Mouse (Mus musculus): ENCODE results near the gene Adgrl1. TPM values are rescaled to one million over a fixed set of nuclear protein-coding genes. Genes with fewer than 3 reads are reported as not detected.
A peak's percentile ranks its signal among the peaks of the same experiment; 100 is the strongest.

Gene Adgrl1
- total RNA-seq, 1 experiment, result 119 TPM

- no peak overlapping the region for H3K27ac ChIP-seq (ENCODE audit: insufficient read depth, low read depth, low read length, poor library complexity, severe bottlenecking)
- peak; percentile 58 for DNase-seq (ENCODE audit: low read depth, low spot score)
- in situ Hi-C loops (cut with MboI; ENCODE audit: low sequenced_read_pairs in 2 of 2, unreplicated experiment in 2 of 2), result loop anchor here (5.0 to 10.0 kb wide), 2 partner anchors 111 to 119 kb away; no protein-coding TSS in a partner anchor
- peaks cover 2 to 12% of the 10 kb centered on the region in 2 experiments; a peak in 2 of 4 replicates for H3K4me1 ChIP-seq (ENCODE audit: control insufficient read depth in 2 of 2, insufficient read depth in 2 of 2, low read length in 2 of 2, poor library complexity in 1 of 2)
- no peak overlapping the region for H3K9ac ChIP-seq (ENCODE audit: insufficient read depth, low read depth, low read length, poor library complexity, severe bottlenecking)
- TF ChIP-seq MAFK (IDR thresholded peaks at IDR 0.05; ENCODE audit: insufficient read depth, low read depth, low read length) (no peak), CHD2 (IDR thresholded peaks at IDR 0.05; ENCODE audit: low read depth, low read length) (no peak), ZNF384 (IDR thresholded peaks at IDR 0.05; ENCODE audit: low read depth, low read length) (no peak), ZC3H11A (IDR thresholded peaks at IDR 0.05; ENCODE audit: borderline replicate concordance, low read depth, low read length) (no peak; the same call in 1 of the 2 replicates), HCFC1 (IDR thresholded peaks at IDR 0.05; ENCODE audit: borderline replicate concordance, insufficient read depth, low read length) (no peak)
- no peaks in the 10 kb centered on the region for H3K36me3 ChIP-seq (ENCODE audit: control insufficient read depth, insufficient read depth, low read length, poor library complexity, severe bottlenecking)
- H3K4me3 ChIP-seq (ENCODE audit: insufficient read depth in 1 of 2, low read depth in 1 of 2, low read length in 2 of 2, poor library complexity in 1 of 2, severe bottlenecking in 1 of 2), result no peak overlapping the region
- no peaks in the 10 kb centered on the region for H3K9me3 ChIP-seq (ENCODE audit: control insufficient read depth, insufficient read depth, low read depth, low read length)
These were observed 4.0 kb upstream of the Adgrl1 start for GRCm38 (mm10) chr8:83895894-83896293.

GRCm38 (mm10) chr8:83896461-83896860 is 3.4 kb upstream of the Adgrl1 start:
- TF ChIP-seq ZNF384 (IDR thresholded peaks at IDR 0.05; ENCODE audit: low read depth, low read length), result no peak
- TF ChIP-seq HCFC1 (IDR thresholded peaks at IDR 0.05; ENCODE audit: borderline replicate concordance, insufficient read depth, low read length), result no peak
- TF ChIP-seq CHD2 (IDR thresholded peaks at IDR 0.05; ENCODE audit: low read depth, low read length), result no peak
- no peak for TF ChIP-seq MAFK (IDR thresholded peaks at IDR 0.05; ENCODE audit: insufficient read depth, low read depth, low read length)
- no peak for TF ChIP-seq ZC3H11A (IDR thresholded peaks at IDR 0.05; ENCODE audit: borderline replicate concordance, low read depth, low read length)
- Histone ChIP-seq H3K27ac (ENCODE audit: insufficient read depth, low read depth, low read length, poor library complexity, severe bottlenecking) (no peak overlapping the region), H3K4me3 (ENCODE audit: insufficient read depth in 1 of 2, low read depth in 1 of 2, low read length in 2 of 2, poor library complexity in 1 of 2, severe bottlenecking in 1 of 2) (no peak overlapping the region), H3K36me3 (ENCODE audit: control insufficient read depth, insufficient read depth, low read length, poor library complexity, severe bottlenecking) (no peaks in the 10 kb centered on the region), H3K4me1 (ENCODE audit: control insufficient read depth in 2 of 2, insufficient read depth in 2 of 2, low read length in 2 of 2, poor library complexity in 1 of 2) (peaks cover 2 to 12% of the 10 kb centered on the region in 2 experiments; a peak in 2 of 4 replicates), H3K9me3 (ENCODE audit: control insufficient read depth, insufficient read depth, low read depth, low read length) (no peaks in the 10 kb centered on the region), H3K9ac (ENCODE audit: insufficient read depth, low read depth, low read length, poor library complexity, severe bottlenecking) (no peak overlapping the region)
- in situ Hi-C loops (cut with MboI; ENCODE audit: low sequenced_read_pairs in 2 of 2, unreplicated experiment in 2 of 2), result loop anchor here (5.0 to 10.0 kb wide), 2 partner anchors 112 to 119 kb away; no protein-coding TSS in a partner anchor
- DNase-seq (ENCODE audit: low read depth, low spot score), result no peak

GRCm38 (mm10) chr8:83897211-83897610 is 2.7 kb upstream of the Adgrl1 start:
- H3K9ac ChIP-seq (ENCODE audit: insufficient read depth, low read depth, low read length, poor library complexity, severe bottlenecking), result no peak overlapping the region
- H3K9me3 ChIP-seq (ENCODE audit: control insufficient read depth, insufficient read depth, low read depth, low read length), result no peaks in the 10 kb centered on the region
- no peaks in the 10 kb centered on the region for H3K36me3 ChIP-seq (ENCODE audit: control insufficient read depth, insufficient read depth, low read length, poor library complexity, severe bottlenecking)
- in situ Hi-C loops (cut with MboI; ENCODE audit: low sequenced_read_pairs in 2 of 2, unreplicated experiment in 2 of 2), result loop anchor here (5.0 to 10.0 kb wide), 2 partner anchors 112 to 120 kb away; no protein-coding TSS in a partner anchor
- H3K4me1 ChIP-seq (ENCODE audit: control insufficient read depth in 2 of 2, insufficient read depth in 2 of 2, low read length in 2 of 2, poor library complexity in 1 of 2), result peaks cover 2 to 15% of the 10 kb centered on the region in 2 experiments; a peak in 2 of 4 replicates
- H3K4me3 ChIP-seq (ENCODE audit: insufficient read depth in 1 of 2, low read depth in 1 of 2, low read length in 2 of 2, poor library complexity in 1 of 2, severe bottlenecking in 1 of 2), result peak overlapping the region; percentile 10 to 51; a peak in 3 of 4 replicates
- no peak overlapping the region for H3K27ac ChIP-seq (ENCODE audit: insufficient read depth, low read depth, low read length, poor library complexity, severe bottlenecking)
- DNase-seq (ENCODE audit: low read depth, low spot score), result peak; percentile 57
- TF ChIP-seq MAFK (IDR thresholded peaks at IDR 0.05; ENCODE audit: insufficient read depth, low read depth, low read length), result no peak
- TF ChIP-seq CHD2 (IDR thresholded peaks at IDR 0.05; ENCODE audit: low read depth, low read length), result no peak
- no peak for TF ChIP-seq HCFC1 (IDR thresholded peaks at IDR 0.05; ENCODE audit: borderline replicate concordance, insufficient read depth, low read length)
- no peak for TF ChIP-seq ZC3H11A (IDR thresholded peaks at IDR 0.05; ENCODE audit: borderline replicate concordance, low read depth, low read length)
- no peak for TF ChIP-seq ZNF384 (IDR thresholded peaks at IDR 0.05; ENCODE audit: low read depth, low read length)

- H3K4me1 ChIP-seq (ENCODE audit: control insufficient read depth in 2 of 2, insufficient read depth in 2 of 2, low read length in 2 of 2, poor library complexity in 1 of 2), result peaks cover 4 to 13% of the 10 kb centered on the region in 2 experiments; a peak in 3 of 4 replicates
- DNase-seq (ENCODE audit: low read depth, low spot score), result no peak
These were observed 1.4 kb upstream of the Adgrl1 start for GRCm38 (mm10) chr8:83898456-83898855.

More at GRCm38 (mm10) chr8:83898456-83898855, 1.4 kb upstream of the Adgrl1 start:
- Histone ChIP-seq H3K4me3 (ENCODE audit: insufficient read depth in 1 of 2, low read depth in 1 of 2, low read length in 2 of 2, poor library complexity in 1 of 2, severe bottlenecking in 1 of 2) (peak overlapping the region in 1 of 2 experiments; percentile 92; a peak in 3 of 4 replicates), H3K36me3 (ENCODE audit: control insufficient read depth, insufficient read depth, low read length, poor library complexity, severe bottlenecking) (no peaks in the 10 kb centered on the region), H3K27ac (ENCODE audit: insufficient read depth, low read depth, low read length, poor library complexity, severe bottlenecking) (no peak overlapping the region), H3K9ac (ENCODE audit: insufficient read depth, low read depth, low read length, poor library complexity, severe bottlenecking) (peak overlapping the region; percentile 45; the same call in 1 of the 2 replicates), H3K9me3 (ENCODE audit: control insufficient read depth, insufficient read depth, low read depth, low read length) (no peaks in the 10 kb centered on the region)
- TF ChIP-seq ZNF384 (IDR thresholded peaks at IDR 0.05; ENCODE audit: low read depth, low read length) (peak; percentile 31), ZC3H11A (IDR thresholded peaks at IDR 0.05; ENCODE audit: borderline replicate concordance, low read depth, low read length) (no peak), MAFK (IDR thresholded peaks at IDR 0.05; ENCODE audit: insufficient read depth, low read depth, low read length) (no peak), CHD2 (IDR thresholded peaks at IDR 0.05; ENCODE audit: low read depth, low read length) (0 out of 2 replicates have a peak, but pooled peaks have one; percentile 19), HCFC1 (IDR thresholded peaks at IDR 0.05; ENCODE audit: borderline replicate concordance, insufficient read depth, low read length) (no peak)
- in situ Hi-C loops (cut with MboI; ENCODE audit: low sequenced_read_pairs in 2 of 2, unreplicated experiment in 2 of 2), result loop anchor here (5.0 to 10.0 kb wide), 2 partner anchors 114 to 121 kb away; no protein-coding TSS in a partner anchor
